Mouse (Mus musculus) megakaryocyte, embryonic 14.5 days (primary cell): Measurements from ENCODE around the gene Aven. TPM values are rescaled to one million over a fixed set of nuclear protein-coding genes. Genes with fewer than 3 reads are reported as not detected.

ENCODE experiments used
- H3K27me3 ChIP-seq: replicated peaks from 2 replicates; pipeline ENCODE3; 2012; ENCODE audit warnings: inconsistent platforms
- H3K36me3 ChIP-seq: replicated peaks from 2 replicates; pipeline ENCODE3; 2012; ENCODE audit warnings: low read length, inconsistent platforms, mixed read lengths
- H3K4me1 ChIP-seq: 2 replicates; pipeline ENCODE4 v1.6.1; 2012; ENCODE audit warnings: inconsistent platforms
- H3K4me3 ChIP-seq: replicated peaks from 2 replicates; pipeline ENCODE3; 2012; ENCODE audit warnings: moderate library complexity, mild to moderate bottlenecking, inconsistent platforms
- H3K9me3 ChIP-seq: 2 replicates; pipeline ENCODE4 v1.6.1; 2012; ENCODE audit warnings: inconsistent platforms
- FLI1 ChIP-seq: IDR thresholded peaks from 2 replicates; pipeline ENCODE4 v1.6.1; 2012; ENCODE audit warnings: low read length, inconsistent platforms, mixed read lengths
- GATA1 ChIP-seq: IDR thresholded peaks from 3 replicates; pipeline ENCODE4 v1.6.1; 2012; ENCODE audit warnings: mixed read lengths, low read length, inconsistent platforms, borderline replicate concordance
- polyA plus RNA-seq: library from polyadenylated mRNA; stranded (reverse); fragments of >175 nt; gene quantifications from 2 replicates; pipeline ENCODE4 v1.2.3, GENCODE M21; 2012; ENCODE audit warnings: low replicate concordance; ENCODE audit not compliant: insufficient read depth

Gene Aven
- polyA plus RNA-seq, 1 experiment: 3.7 TPM

- Histone ChIP-seq H3K4me1 (peaks cover 15% of the 10 kb centered on the region), H3K36me3 (no peaks in the 10 kb centered on the region), H3K27me3 (peaks cover 6% of the 10 kb centered on the region), H3K9me3 (no peaks in the 10 kb centered on the region), H3K4me3 (no peak overlapping the region)
- TF ChIP-seq FLI1 (no peak), GATA1 (no peak)
Measured at GRCm38 (mm10) chr2:112490483-112491196, 2.1 kb upstream of the Aven start.

GRCm38 (mm10) chr2:112491629-112492028 is 1.1 kb upstream of the Aven start:
- Histone ChIP-seq H3K27me3 (peaks cover 2% of the 10 kb centered on the region), H3K36me3 (no peaks in the 10 kb centered on the region), H3K4me3 (no peak overlapping the region), H3K9me3 (no peaks in the 10 kb centered on the region), H3K4me1 (peaks cover 15% of the 10 kb centered on the region)
- TF ChIP-seq FLI1 (no peak), GATA1 (no peak)

- H3K9me3 ChIP-seq: no peaks in the 10 kb centered on the region
- peak overlapping the region; percentile 94 for H3K4me3 ChIP-seq
- H3K27me3 ChIP-seq: no peaks in the 10 kb centered on the region
- TF ChIP-seq GATA1 (no peak), FLI1 (no peak)
- peaks cover 15% of the 10 kb centered on the region for H3K4me1 ChIP-seq
- H3K36me3 ChIP-seq: no peaks in the 10 kb centered on the region
Measured at GRCm38 (mm10) chr2:112492431-112492855, 321 bp upstream of the Aven start.

GRCm38 (mm10) chr2:112493539-112494260 is 936 bp downstream of the Aven start:
- H3K4me1 ChIP-seq: peaks cover 18% of the 10 kb centered on the region
- peak overlapping the region; percentile 94 for H3K4me3 ChIP-seq
- no peaks in the 10 kb centered on the region for H3K27me3 ChIP-seq
- no peaks in the 10 kb centered on the region for H3K36me3 ChIP-seq
- H3K9me3 ChIP-seq: no peaks in the 10 kb centered on the region
- TF ChIP-seq GATA1: no peak
- TF ChIP-seq FLI1: no peak

- Histone ChIP-seq H3K4me3 (no peak overlapping the region), H3K9me3 (no peaks in the 10 kb centered on the region), H3K4me1 (peaks cover 21% of the 10 kb centered on the region), H3K27me3 (no peaks in the 10 kb centered on the region), H3K36me3 (no peaks in the 10 kb centered on the region)
- TF ChIP-seq FLI1: no peak
- no peak for TF ChIP-seq GATA1
Measured at GRCm38 (mm10) chr2:112497851-112498250, 5.1 kb downstream of the Aven start.

- H3K9me3 ChIP-seq: no peaks in the 10 kb centered on the region
- H3K36me3 ChIP-seq: no peaks in the 10 kb centered on the region
- TF ChIP-seq GATA1 (no peak), FLI1 (no peak)
- H3K27me3 ChIP-seq: no peaks in the 10 kb centered on the region
- peaks cover 22% of the 10 kb centered on the region for H3K4me1 ChIP-seq
- H3K4me3 ChIP-seq: no peak overlapping the region
Measured at GRCm38 (mm10) chr2:112501209-112501608, 8.4 kb downstream of the Aven start.

- no peak for TF ChIP-seq GATA1
- no peak for TF ChIP-seq FLI1
- Histone ChIP-seq H3K27me3 (no peaks in the 10 kb centered on the region), H3K4me1 (peaks cover 19% of the 10 kb centered on the region), H3K9me3 (no peaks in the 10 kb centered on the region), H3K36me3 (no peaks in the 10 kb centered on the region), H3K4me3 (no peak overlapping the region)
Measured at GRCm38 (mm10) chr2:112503978-112504377, 11.2 kb downstream of the Aven start.

GRCm38 (mm10) chr2:112506841-112507435 is 14.2 kb downstream of the Aven start:
- Histone ChIP-seq H3K36me3 (no peaks in the 10 kb centered on the region), H3K4me1 (peaks cover 17% of the 10 kb centered on the region), H3K9me3 (no peaks in the 10 kb centered on the region), H3K27me3 (no peaks in the 10 kb centered on the region), H3K4me3 (no peak overlapping the region)
- TF ChIP-seq FLI1: no peak
- no peak for TF ChIP-seq GATA1

- no peaks in the 10 kb centered on the region for H3K36me3 ChIP-seq
- TF ChIP-seq FLI1 (no peak), GATA1 (no peak)
- no peak overlapping the region for H3K4me3 ChIP-seq
- no peaks in the 10 kb centered on the region for H3K27me3 ChIP-seq
- H3K9me3 ChIP-seq: no peaks in the 10 kb centered on the region
- peaks cover 17% of the 10 kb centered on the region for H3K4me1 ChIP-seq
Measured at GRCm38 (mm10) chr2:112507444-112507843, 14.7 kb downstream of the Aven start.

GRCm38 (mm10) chr2:112510140-112510539 is 17.4 kb downstream of the Aven start:
- Histone ChIP-seq H3K4me3 (no peak overlapping the region), H3K4me1 (peaks cover 10% of the 10 kb centered on the region), H3K36me3 (no peaks in the 10 kb centered on the region), H3K9me3 (no peaks in the 10 kb centered on the region), H3K27me3 (no peaks in the 10 kb centered on the region)
- TF ChIP-seq FLI1 (no peak), GATA1 (no peak)
